Mouse (Mus musculus): Measurements from ENCODE around the gene Myo1e.

GRCm38 (mm10) chr9:70439959-70440358, 232.8 kb downstream of the Myo1e start:
- no peak for TF ChIP-seq POLR2A (IDR thresholded peaks at IDR 0.05; ENCODE audit: borderline replicate concordance, control insufficient read depth, low read depth, low read length)
- no peak for TF ChIP-seq CTCF (IDR thresholded peaks at IDR 0.05; ENCODE audit: control insufficient read depth, insufficient read depth, low read length)
